Mouse (Mus musculus): ENCODE measurements at regions not wholly inside any gene's neighbourhood (a gene's known extent, or its start where the extent isn't known, plus 50 kb on each side); places are given as distances from the start of the nearest gene placed in this dataset.
"Not testable (repeated sequence)": the region's sequence is repeated elsewhere in the genome, so short reads cannot be mapped to it uniquely, and the experiment has no call there.

GRCm38 (mm10) chr9:76407549-76407948 is 83.9 kb upstream of the Hcrtr2 start:
- no peak for DNase-seq (ENCODE audit: low spot score in 2 of 2)

GRCm38 (mm10) chr9:76401897-76402670 is 78.4 kb upstream of the Hcrtr2 start:
- not testable (repeated sequence) for DNase-seq (ENCODE audit: low spot score in 2 of 2)

- DNase-seq (ENCODE audit: low spot score in 2 of 2) = no peak
These were observed 77.2 kb upstream of the Hcrtr2 start for GRCm38 (mm10) chr9:76400900-76401299.

- DNase-seq (ENCODE audit: low spot score in 2 of 2) = no peak
These were observed 70.1 kb upstream of the Hcrtr2 start for GRCm38 (mm10) chr9:76393763-76394162.

GRCm38 (mm10) chr9:76390839-76391238 is 67.2 kb upstream of the Hcrtr2 start:
- peak in 1 of 2 experiments; percentile 1 for DNase-seq (ENCODE audit: low spot score in 2 of 2)
